Mouse (Mus musculus): ENCODE data around the gene Tprkb. TPM values are rescaled to one million over a fixed set of nuclear protein-coding genes. Genes with fewer than 3 reads are reported as not detected.
"Not testable (repeated sequence)": the region's sequence is repeated elsewhere in the genome, so short reads cannot be mapped to it uniquely, and the experiment has no call there.

Gene Tprkb
- polyA plus RNA-seq (2015; fragmentation: Nextera tagmentation; extraction: Ambion mirVana), result 20.7 and 23.3 TPM in 2 replicates

- Histone ChIP-seq H3K27me3 (no peaks in the 10 kb centered on the region), H3K27ac (no peak within 1 kb of the TSS), H3K36me3 (no peaks in the 10 kb centered on the region), H3K4me1 (replicated peaks) (peaks cover 9% of the 10 kb centered on the region), H3K4me3 (no peak within 1 kb of the TSS), H3K4me2 (no peak within 1 kb of the TSS), H3K9me3 (replicated peaks) (no peaks in the 10 kb centered on the region), H3K9ac (no peak within 1 kb of the TSS)
- ATAC-seq (replicated peaks; ENCODE audit: insufficient number of reproducible peaks, insufficient read depth, low FRiP score, low read depth), result no peak
- WGBS, result 83% methylated on average over 3 of the region's 3 CpGs
These were observed at the start of gene Tprkb for GRCm38 (mm10) chr6:85911587-85911986. Gene Tprkb (plus strand): TSS chr6:85911865.

DNA sequence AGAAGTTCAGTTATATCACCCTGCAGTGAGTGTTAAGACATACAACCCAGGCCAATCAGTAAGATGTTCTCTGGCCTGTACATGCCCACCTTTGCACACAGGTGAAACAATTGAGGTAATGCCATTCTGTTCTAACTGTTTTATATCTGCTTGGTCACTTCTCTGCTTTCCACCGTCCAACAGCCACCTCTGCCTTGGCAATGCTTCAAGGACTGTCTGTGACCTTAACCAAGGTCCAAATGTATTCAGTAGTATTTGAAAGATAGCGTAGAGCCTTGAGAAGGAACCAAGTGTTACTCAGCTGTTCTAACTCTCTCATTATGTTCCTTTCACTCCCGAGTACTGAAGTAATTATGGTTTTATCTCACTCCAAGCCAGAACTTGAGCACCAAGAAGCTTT, 49.1 kb upstream of the Tprkb start:
- Histone ChIP-seq H3K4me1 (replicated peaks) (no peaks in the 10 kb centered on the region), H3K4me3 (no peak overlapping the region), H3K4me2 (no peak overlapping the region), H3K9me3 (replicated peaks) (no peaks in the 10 kb centered on the region), H3K27ac (no peak overlapping the region), H3K27me3 (no peaks in the 10 kb centered on the region), H3K9ac (no peak overlapping the region), H3K36me3 (no peaks in the 10 kb centered on the region)
- WGBS, result 64% methylated on average over 3 of the region's 3 CpGs
- no peak for ATAC-seq (replicated peaks; ENCODE audit: insufficient number of reproducible peaks, insufficient read depth, low FRiP score, low read depth)

- Histone ChIP-seq H3K4me1 (replicated peaks) (no peaks in the 10 kb centered on the region), H3K4me3 (no peak overlapping the region), H3K36me3 (no peaks in the 10 kb centered on the region), H3K4me2 (no peak overlapping the region), H3K9me3 (replicated peaks) (no peaks in the 10 kb centered on the region), H3K9ac (no peak overlapping the region), H3K27ac (no peak overlapping the region), H3K27me3 (no peaks in the 10 kb centered on the region)
- ATAC-seq (replicated peaks; ENCODE audit: insufficient number of reproducible peaks, insufficient read depth, low FRiP score, low read depth), result no peak
- 88% methylated on average over 2 of the region's 2 CpGs for WGBS
These were observed 48.5 kb upstream of the Tprkb start for GRCm38 (mm10) chr6:85863136-85863535.

DNA sequence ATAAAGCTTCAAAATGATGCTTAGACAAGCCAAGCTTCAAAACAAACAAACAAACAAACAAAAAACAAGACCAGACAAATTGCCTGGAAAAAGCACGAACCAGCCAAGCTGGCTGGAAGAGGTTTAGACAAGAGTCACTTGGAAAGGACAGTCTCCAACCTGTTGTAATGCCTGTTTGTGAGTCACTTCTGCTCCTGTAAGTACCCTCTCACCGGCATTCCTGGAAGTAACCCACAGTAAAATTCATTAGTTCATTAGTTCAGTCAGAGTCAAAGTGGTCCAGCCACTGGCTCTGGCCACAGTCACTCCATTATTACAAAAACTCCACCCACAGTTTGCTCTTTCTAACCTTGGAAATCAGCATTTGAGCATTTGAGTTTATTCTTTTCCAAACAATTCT, 47.8 kb upstream of the Tprkb start:
- H3K27ac ChIP-seq, result no peak overlapping the region
- 73% methylated on average over 2 of the region's 2 CpGs for WGBS
- no peaks in the 10 kb centered on the region for H3K4me1 ChIP-seq (replicated peaks)
- no peaks in the 10 kb centered on the region for H3K9me3 ChIP-seq (replicated peaks)
- no peaks in the 10 kb centered on the region for H3K36me3 ChIP-seq
- H3K9ac ChIP-seq, result no peak overlapping the region
- H3K4me2 ChIP-seq, result no peak overlapping the region
- H3K27me3 ChIP-seq, result no peaks in the 10 kb centered on the region
- H3K4me3 ChIP-seq, result no peak overlapping the region
- ATAC-seq (replicated peaks; ENCODE audit: insufficient number of reproducible peaks, insufficient read depth, low FRiP score, low read depth), result no peak

- ATAC-seq (replicated peaks; ENCODE audit: insufficient number of reproducible peaks, insufficient read depth, low FRiP score, low read depth); H3K27ac ChIP-seq; H3K4me2 ChIP-seq; H3K36me3 ChIP-seq; H3K9ac ChIP-seq; H3K4me1 ChIP-seq (replicated peaks); H3K27me3 ChIP-seq; H3K4me3 ChIP-seq; H3K9me3 ChIP-seq (replicated peaks): not testable (repeated sequence)
- 59% methylated on average over 6 of the region's 7 CpGs for WGBS
These were observed 46.6 kb upstream of the Tprkb start for GRCm38 (mm10) chr6:85864900-85865639.

DNA sequence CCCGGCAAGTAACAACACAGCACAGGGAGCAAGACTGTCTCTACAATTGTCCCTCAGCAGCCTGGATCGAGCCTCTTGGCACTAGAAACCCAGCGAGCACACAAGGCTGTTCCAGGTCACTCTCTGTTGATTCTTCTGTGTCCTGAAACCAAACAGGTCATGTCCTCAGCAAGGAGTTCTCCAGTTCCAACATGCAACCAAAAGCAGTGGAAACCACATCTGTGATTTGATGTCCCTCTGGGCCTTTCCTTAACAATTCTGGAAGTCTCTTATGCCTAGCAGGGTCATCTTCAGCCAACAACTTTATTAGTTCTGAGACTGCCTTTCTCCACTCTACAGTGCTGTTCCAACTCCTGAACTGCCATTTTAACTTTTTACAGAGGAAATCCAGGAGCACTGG, 45.5 kb upstream of the Tprkb start:
- H3K4me1 ChIP-seq (replicated peaks); H3K36me3 ChIP-seq; H3K9ac ChIP-seq; H3K4me2 ChIP-seq; H3K27ac ChIP-seq; H3K27me3 ChIP-seq; H3K9me3 ChIP-seq (replicated peaks); H3K4me3 ChIP-seq; ATAC-seq (replicated peaks; ENCODE audit: insufficient number of reproducible peaks, insufficient read depth, low FRiP score, low read depth): not testable (repeated sequence)
- 83% methylated on average over 3 of the region's 3 CpGs for WGBS

- not testable (repeated sequence) for H3K27me3 ChIP-seq; H3K27ac ChIP-seq; H3K4me1 ChIP-seq (replicated peaks); H3K4me3 ChIP-seq; H3K4me2 ChIP-seq; H3K9me3 ChIP-seq (replicated peaks); H3K36me3 ChIP-seq; ATAC-seq (replicated peaks; ENCODE audit: insufficient number of reproducible peaks, insufficient read depth, low FRiP score, low read depth); H3K9ac ChIP-seq
- WGBS, result 17% methylated on average over 1 of the region's 1 CpGs
These were observed 44.7 kb upstream of the Tprkb start for GRCm38 (mm10) chr6:85866995-85867394.

DNA sequence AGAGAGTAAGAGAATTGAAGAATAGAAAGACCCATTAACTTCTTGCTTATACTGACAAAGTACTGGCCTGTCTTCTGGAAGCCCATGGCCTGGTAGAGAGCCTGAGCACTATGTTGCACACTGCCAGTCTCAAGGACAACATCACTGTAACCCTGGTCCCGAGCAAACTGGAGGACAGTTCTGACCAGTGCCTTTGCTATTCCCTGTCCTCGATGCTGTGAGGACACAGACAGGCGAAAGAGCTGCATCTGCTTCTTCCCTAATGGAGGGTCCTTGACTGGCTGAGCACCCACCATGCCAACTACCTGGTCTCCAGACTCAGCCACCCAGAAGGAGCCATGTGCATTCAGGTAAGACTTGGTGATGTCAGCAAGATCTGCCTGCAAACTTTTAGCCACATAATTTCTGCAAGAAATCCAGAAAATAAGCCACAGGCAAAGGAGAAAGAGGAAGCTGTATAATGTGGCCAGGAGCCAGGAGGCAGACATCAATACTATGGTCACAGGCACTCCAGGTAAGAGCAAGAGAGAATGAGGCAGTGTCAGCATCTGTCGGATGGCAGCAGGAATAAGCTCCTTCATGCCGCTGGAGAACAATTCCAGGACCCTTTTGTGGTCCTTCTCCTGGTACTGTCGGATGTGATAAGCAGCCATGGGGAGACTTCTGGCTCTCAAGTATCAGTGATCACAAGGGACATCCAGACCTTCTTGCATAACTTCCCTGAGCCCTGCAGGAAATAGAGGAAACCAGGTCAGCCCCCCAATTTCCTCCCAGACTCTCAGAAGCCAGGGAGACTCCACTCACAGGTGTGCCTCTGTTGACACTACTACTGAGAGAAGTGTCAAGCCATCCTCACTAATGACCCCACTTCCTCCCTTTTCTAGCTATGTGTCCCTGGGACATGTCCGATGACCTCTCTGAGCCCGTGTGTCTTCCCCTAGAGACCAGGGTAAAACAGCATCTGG, 43.7 kb upstream of the Tprkb start:
- Histone ChIP-seq H3K27me3 (no peaks in the 10 kb centered on the region), H3K27ac (no peak overlapping the region), H3K9me3 (replicated peaks) (no peaks in the 10 kb centered on the region), H3K4me2 (no peak overlapping the region), H3K4me3 (no peak overlapping the region), H3K9ac (no peak overlapping the region), H3K4me1 (replicated peaks) (no peaks in the 10 kb centered on the region), H3K36me3 (no peaks in the 10 kb centered on the region)
- ATAC-seq (replicated peaks; ENCODE audit: insufficient number of reproducible peaks, insufficient read depth, low FRiP score, low read depth), result no peak
- 71% methylated on average over 8 of the region's 8 CpGs for WGBS

DNA sequence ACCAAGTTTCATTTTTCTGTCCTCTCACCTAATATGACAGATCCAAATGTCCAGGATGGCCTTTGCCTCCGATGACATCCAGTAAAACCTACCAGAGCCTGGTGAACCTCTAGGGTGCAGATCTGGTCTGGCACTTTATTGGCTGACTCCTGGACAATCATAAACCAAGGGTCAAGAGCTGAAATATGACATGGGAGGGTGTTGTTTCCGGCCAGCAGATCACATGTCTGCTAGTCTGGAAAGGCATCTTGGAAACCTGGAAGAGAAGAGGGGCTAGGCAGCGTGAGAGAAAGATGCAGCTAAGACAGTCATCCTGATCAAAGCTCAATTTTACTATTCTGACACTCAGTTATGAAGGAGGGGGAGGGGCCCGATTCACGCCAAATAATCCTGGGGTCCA, 42.7 kb upstream of the Tprkb start, which contains the start of gene Nat8f2:
Gene Nat8f2, minus strand, starts transcription at position 153 of the 400 bp plus-strand sequence.
- not testable (repeated sequence) for H3K27me3 ChIP-seq; H3K36me3 ChIP-seq; H3K27ac ChIP-seq; H3K9ac ChIP-seq; H3K4me3 ChIP-seq; ATAC-seq (replicated peaks; ENCODE audit: insufficient number of reproducible peaks, insufficient read depth, low FRiP score, low read depth); H3K4me1 ChIP-seq (replicated peaks); H3K4me2 ChIP-seq; H3K9me3 ChIP-seq (replicated peaks)
- WGBS, result 80% methylated on average over 5 of the region's 5 CpGs

GRCm38 (mm10) chr6:85883246-85883645, 28.4 kb upstream of the Tprkb start:
- ATAC-seq (replicated peaks; ENCODE audit: insufficient number of reproducible peaks, insufficient read depth, low FRiP score, low read depth), result not testable (repeated sequence)

DNA sequence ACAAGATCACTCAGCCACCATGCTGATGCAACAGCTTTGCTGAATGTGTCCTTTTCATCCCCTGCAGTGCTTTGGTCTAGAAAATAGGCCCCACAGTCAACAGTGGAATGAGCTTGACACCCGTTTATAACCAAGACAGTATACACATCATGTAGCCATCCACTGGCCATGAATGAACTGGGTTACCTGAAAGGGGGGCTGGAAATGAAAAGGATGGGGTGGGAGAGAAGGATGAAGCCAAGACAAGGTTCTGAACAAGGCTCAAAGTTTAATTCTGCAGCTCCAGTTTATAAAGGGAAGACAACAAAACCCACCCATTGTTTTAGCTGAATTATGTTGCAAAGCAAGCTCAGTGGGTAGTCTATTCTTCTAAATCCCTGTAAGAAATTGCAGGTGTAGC, 27.4 kb upstream of the Tprkb start:
- WGBS, result 84% methylated on average over 1 of the region's 1 CpGs
- ATAC-seq (replicated peaks; ENCODE audit: insufficient number of reproducible peaks, insufficient read depth, low FRiP score, low read depth), result no peak
- Histone ChIP-seq H3K36me3 (no peaks in the 10 kb centered on the region), H3K27ac (no peak overlapping the region), H3K9ac (no peak overlapping the region), H3K27me3 (no peaks in the 10 kb centered on the region), H3K4me1 (replicated peaks) (no peaks in the 10 kb centered on the region), H3K9me3 (replicated peaks) (peaks cover 14% of the 10 kb centered on the region), H3K4me3 (no peak overlapping the region), H3K4me2 (no peak overlapping the region)

More at GRCm38 (mm10) chr6:85883246-85883645, 28.4 kb upstream of the Tprkb start:
- not testable (repeated sequence) for H3K9ac ChIP-seq; H3K27ac ChIP-seq; H3K4me3 ChIP-seq; H3K4me1 ChIP-seq (replicated peaks); H3K4me2 ChIP-seq; H3K27me3 ChIP-seq; H3K36me3 ChIP-seq
- peaks cover 14% of the 10 kb centered on the region for H3K9me3 ChIP-seq (replicated peaks)
- 88% methylated on average over 9 of the region's 9 CpGs for WGBS
